Mouse (Mus musculus): ENCODE data around the gene Smim27. TPM values are rescaled to one million over a fixed set of nuclear protein-coding genes. Genes with fewer than 3 reads are reported as not detected.

The Smim27 gene
- total RNA-seq (2017) = 6.8 to 13.1 TPM (median 8.2 TPM) in 3 replicates

DNA sequence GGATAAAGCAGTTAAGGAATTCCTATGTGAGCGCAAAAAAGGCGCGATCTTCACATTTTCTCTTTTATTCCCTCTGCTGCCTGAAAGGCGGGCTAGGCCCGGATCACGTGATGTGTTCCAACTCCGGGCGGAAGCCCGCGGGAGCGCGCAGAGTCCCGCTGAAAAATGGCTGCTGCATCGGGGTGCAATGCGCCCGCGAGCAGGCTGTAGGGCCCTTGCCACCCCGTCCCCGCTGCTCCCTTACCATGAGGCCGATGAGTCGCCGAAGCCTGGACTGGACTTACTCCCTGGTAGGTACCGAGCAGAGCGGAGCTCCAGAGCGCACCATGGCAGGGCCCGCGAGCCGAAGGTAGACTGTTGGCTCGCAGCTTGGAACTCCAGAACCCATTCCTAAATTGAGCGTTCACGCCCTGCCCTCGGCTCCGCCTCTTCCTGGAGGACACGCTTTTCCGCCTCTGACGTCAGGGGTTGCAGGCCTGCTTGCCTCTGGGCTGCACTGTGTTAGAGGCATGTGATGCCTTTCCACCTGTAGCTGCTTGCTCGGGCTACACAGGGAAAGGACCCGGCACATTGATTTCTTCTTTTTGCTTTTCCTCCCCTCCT is at the start of gene Smim27, which contains the start of gene Topors:
TSS of gene Smim27 (plus strand) at position 150 of the 603 bp plus-strand sequence.
TSS of gene Topors (minus strand) at position 421 of the 603 bp plus-strand sequence.
- peak; percentile 91 for ATAC-seq (replicated peaks; ENCODE audit: insufficient number of reproducible peaks, low FRiP score, low TSS enrichment, poor library complexity, severe bottlenecking)

DNA sequence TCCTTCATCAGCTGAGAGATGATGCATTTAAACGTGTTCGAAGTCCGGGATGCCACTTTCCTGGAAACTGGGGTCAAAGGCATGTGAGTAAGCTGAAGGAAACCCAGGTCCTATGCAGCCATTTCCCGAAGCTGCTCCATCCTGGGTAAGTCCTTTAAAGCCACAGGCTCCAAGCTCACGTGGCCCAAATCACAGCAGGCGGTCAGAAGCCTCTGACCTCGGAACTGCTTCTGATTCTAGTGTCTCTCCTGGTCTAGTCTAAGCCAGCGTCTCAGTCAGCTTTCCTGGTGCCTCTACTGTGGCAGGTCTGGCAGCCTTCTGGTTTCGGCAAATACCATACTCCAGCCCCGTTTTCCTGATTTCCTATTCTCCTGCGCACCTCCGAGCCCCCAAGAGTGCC is 48.9 kb upstream of the Smim27 start:
- ATAC-seq (replicated peaks; ENCODE audit: insufficient number of reproducible peaks, low FRiP score, low TSS enrichment, poor library complexity, severe bottlenecking) = no peak

DNA sequence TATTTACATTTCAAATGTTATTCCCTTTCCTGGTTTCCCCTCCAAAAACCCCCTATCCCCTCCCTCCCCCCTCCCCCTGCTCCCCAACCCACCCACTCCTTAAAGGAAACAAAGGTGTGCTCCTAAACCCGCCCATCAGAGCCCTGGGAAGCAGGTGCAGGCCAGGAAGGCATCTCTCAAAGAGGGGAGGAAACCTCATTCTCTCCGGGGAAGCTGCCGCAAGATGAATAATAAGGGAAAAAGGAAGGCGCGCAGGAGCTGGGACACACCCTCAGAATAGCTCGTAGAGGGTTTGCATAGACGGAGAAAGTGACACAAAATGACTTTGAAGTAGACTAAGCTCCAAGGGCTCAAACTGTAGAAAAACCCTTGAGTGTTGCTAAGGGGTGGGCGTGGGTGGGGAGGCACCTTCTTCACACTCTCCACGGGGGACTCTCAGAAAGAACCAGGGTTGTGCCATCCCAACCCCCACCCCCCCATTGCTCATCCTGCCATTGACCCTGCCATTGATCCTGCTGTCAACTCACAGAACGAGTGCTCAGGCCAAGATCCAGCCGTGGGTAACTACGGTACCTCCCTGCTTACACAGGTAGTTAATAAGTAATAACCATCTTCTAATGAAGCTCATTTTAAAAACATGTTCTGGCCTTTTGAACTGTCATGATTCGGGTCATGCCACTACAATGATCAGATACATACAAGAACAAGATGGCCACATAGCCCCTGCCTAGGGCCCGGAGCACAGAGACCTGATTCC is 48.2 kb upstream of the Smim27 start:
- no peak for ATAC-seq (replicated peaks; ENCODE audit: insufficient number of reproducible peaks, low FRiP score, low TSS enrichment, poor library complexity, severe bottlenecking)

DNA sequence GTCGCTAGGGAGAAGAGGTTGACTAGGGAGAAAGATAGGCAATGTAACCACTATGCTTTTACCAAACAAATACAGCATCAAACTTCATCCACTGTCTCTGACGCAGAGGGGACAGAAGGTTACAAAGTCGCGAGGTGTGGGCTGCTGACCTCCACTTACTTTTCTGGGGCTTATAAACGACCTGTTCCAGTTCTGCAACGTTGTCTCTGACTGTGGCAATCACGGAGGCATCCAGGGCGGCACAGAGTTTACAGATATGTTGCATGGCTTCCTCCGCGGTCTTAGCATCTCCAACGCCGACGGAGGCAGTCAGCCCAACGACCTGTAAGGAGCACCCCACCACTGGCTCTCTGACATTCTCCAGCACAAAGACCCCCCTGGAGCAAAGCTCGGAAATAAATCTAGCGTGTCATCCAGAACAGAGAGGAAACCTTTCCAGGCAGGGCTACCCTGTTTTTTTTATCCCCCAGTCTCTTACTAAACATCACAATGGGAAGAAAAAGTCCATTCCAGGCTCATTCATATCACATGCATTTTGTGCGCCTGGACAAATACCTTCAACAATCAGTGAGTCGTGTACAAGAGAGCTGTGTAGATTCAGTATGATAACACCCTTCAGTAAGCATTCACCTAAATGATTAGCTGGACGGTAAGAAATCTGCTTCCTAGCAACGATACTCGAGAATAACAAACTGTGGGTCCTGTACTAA is 47.3 kb upstream of the Smim27 start:
- no peak for ATAC-seq (replicated peaks; ENCODE audit: insufficient number of reproducible peaks, low FRiP score, low TSS enrichment, poor library complexity, severe bottlenecking)

DNA sequence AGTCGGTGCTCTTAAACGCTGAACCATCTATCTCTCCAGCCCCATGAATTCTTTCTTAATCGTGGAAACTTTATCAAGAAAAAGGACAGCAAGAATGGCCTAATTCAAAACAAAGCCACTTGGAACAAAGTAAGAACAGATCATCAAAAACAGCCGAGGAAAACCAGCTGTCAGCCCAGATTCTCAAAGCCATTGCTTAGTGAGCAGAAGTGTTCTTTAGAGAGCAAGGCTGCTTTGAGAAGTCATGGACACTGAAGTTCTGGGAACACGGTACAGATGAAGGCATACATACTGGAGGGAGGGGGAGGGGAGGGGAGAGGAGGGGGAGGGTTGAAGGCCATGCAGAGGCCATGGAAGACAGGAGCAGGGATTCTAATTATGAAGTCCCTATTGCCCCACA is 43.3 kb upstream of the Smim27 start:
- ATAC-seq (replicated peaks; ENCODE audit: insufficient number of reproducible peaks, low FRiP score, low TSS enrichment, poor library complexity, severe bottlenecking) = no peak

DNA sequence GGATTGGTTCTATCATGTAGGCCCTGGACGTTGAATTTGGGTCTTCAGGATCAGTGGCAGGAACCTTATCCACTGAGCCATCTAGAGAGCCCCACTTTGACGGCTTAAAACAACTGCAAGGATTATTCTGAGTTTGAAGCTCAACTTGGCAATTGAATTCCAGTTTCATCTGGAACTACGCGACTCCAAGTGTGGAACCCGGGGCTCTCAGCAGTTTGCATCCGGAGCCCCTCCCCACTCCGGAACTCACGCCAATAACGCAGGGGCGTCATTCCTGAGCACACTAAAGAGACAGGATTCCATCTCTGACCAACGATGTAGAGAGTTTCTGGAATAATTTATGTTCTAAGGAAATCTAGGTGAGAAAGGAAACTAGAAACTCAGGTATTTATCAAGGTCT is 42.2 kb upstream of the Smim27 start:
- no peak for ATAC-seq (replicated peaks; ENCODE audit: insufficient number of reproducible peaks, low FRiP score, low TSS enrichment, poor library complexity, severe bottlenecking)

DNA sequence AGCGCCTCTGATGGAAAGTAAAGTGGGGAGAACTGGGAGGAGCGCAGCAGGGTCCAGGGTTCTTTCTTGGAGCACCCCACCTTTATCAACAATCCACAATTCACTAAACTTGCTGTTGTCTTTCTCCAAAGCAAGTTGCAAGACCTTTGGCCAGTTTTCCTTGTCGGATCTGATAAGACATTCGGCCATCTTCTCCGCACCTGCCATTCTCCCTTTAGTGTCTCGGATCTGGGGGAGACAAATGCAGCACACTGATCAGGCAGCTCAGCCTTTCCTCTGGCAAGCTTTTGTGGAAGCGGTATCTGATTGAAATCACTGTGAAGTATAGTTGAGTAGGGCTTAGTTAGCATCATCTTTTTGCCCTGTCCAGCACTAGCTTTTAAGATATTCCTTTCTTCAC is 41.5 kb upstream of the Smim27 start:
- no peak for ATAC-seq (replicated peaks; ENCODE audit: insufficient number of reproducible peaks, low FRiP score, low TSS enrichment, poor library complexity, severe bottlenecking)

DNA sequence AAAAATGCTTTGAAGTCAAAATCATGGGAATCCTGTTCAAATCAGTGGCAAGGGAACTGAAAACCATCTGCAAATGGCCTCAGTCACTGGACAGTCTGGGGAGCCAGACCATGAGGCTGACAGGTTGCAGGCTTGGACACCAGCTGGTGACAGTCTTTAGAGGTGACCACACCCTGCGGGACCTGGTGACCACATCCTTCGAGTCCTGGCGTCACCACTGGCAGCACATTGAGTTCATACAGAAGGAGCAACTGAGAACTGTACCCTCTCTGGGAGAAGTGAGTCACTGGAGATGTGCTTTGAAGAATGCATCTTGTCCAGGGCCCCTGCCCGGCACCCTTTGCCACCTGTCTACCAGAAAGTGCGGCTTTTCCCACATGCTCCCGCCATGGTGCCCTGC is 39.7 kb upstream of the Smim27 start:
- ATAC-seq (replicated peaks; ENCODE audit: insufficient number of reproducible peaks, low FRiP score, low TSS enrichment, poor library complexity, severe bottlenecking) = peak; percentile 73

DNA sequence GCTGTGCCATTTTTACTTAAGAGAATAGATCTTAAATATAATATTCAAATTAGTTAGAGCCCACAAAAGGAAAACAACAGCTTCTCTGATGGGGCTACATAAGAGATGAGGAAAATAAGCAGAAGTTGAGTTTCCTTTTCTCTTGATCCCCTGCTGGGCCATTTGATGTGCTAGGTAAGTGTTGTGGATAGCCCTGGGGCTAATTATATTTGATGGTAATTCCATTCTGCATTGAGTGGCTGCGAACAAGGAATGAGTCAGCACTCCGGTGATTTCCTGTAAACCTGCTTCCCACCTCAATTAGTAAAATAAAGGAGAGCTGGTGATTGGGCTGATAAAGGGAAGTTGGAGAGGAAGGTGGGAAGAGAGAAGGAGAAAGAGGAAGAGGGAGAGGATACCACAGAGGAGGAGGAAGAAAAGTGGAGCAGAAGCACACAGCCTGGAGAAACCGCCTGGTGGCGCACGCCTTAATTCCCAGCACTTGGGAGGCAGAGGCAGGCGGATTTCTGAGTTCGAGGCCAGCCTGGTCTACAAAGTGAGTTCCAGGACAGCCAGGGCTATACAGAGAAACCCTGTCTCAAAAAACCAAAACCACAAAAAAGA is 36.2 kb upstream of the Smim27 start:
- ATAC-seq (replicated peaks; ENCODE audit: insufficient number of reproducible peaks, low FRiP score, low TSS enrichment, poor library complexity, severe bottlenecking) = no peak

DNA sequence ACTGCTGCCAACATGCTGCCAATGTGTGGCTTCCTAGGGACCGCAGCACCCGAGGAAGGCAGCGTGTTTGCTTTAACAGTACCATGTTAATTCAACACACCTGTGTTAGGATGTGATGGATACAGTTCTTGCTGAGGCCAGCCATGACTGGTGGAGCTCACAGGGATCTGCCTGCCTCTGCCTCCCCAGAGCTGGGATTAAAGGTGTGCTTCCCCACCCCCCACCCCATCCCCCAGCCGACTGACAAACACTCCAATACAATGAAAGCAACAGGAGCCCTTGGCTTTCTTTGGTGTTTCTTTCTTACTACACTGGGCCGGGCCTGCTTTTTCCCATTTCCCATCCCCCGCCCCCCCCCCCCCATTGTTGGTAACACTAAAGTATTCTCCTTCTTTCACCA is 35.1 kb upstream of the Smim27 start:
- no peak for ATAC-seq (replicated peaks; ENCODE audit: insufficient number of reproducible peaks, low FRiP score, low TSS enrichment, poor library complexity, severe bottlenecking)

DNA sequence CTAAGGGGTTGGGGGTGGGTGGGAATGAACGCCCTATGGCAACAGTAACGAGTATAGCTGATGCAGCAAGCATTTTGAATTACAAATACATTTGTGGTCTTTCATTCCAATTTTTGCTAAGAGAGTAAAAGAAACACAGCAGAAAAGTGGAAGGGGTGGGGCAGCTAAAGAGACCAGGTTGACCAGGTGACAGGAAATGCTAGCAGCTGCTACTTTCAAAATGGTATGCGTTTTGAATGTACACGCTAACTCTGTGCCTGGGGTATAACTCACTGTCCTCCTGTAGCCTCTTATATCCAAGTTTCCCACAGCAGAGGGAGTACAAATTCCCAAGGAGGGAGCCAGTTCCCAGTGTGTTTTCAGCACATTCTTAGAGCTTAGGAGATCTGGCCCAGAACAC is 32.5 kb upstream of the Smim27 start:
- ATAC-seq (replicated peaks; ENCODE audit: insufficient number of reproducible peaks, low FRiP score, low TSS enrichment, poor library complexity, severe bottlenecking) = no peak

DNA sequence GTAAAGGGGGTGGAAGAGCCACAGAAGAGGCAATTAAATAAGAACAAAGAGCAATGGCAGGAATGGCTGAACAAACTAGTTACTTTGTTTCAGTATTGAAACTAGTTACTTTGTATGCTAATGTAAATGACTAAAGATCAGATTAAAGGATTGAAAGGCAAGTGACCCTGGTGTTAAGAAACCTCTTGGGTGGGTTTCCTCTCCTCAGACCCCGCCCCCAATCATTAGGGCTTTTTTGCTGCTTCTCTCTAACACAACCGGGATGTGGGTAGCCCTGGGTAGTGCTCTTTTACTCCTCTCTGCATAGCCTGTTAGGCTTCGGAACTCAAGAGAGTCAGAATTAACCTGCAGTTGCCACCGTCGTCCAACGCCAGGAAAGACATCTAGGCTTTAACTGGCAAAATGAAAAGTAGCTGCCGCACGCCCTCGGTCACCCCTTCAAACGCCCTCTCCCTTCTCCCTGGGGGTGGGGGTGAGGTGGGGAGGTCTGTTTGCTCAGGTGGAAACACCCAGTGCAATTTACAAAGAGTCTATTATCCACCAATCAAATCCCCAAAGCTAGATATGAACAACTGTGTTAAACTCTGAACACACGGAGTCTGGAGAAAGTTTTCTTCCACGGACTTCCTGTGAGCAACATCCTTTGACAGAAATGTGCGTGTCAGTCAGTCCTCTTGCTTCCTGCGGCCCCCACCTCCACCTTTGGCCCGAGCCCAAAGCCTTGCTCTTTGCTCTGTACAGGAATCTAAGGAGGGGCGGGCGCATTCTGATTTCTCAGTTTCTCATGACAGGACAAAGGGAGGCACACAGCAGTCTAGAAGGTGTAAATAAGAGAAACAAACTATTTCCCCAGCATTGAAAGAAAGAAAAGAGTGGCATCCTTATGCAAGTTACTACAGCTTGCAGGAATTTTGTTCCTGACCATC is 30.6 kb upstream of the Smim27 start:
- ATAC-seq (replicated peaks; ENCODE audit: insufficient number of reproducible peaks, low FRiP score, low TSS enrichment, poor library complexity, severe bottlenecking) = no peak; the same call in 1 of the 2 replicates

DNA sequence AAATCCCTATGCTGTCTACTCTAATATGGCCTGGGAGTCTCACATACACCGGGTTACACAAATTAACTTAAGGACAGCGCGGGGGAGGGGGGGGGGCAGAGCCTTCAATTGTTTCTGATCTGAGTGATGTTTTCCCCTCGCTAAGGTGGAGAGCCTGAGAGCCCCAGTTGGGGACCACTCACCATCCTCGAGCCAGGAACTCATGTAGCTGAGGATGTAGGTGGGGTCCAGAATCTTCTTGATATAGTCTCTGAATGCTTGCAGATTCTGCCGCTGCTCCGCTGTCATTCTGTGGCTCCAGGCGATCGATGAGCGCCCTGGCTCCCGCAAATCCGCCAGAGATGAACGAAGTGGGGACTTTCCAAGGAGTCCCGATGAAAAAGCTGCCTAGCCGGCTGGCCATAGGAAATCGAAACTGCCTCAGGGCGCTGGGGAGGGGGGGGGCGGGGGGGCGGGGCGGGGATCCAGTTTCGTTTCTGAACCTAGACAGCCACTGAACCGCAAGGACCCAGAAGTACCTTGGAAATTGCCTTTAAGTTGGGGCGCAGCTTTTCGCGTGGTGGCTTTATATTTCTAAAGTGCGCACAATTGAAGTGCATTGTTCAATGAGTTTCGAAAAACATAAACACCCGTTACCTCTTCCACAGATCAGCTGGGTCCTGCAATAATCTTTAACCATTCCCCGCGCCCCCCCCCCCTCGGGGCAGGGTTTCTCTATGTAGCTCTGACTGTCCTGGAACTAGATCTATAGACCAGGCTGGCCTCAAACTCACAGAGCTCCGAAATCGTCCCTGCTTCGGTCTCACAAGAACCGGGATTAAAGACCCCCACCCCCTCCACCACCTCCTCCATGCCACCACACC is 29.7 kb upstream of the Smim27 start, which contains the start of gene Ddx58:
TSS of gene Ddx58 (minus strand) at position 420 of the 863 bp plus-strand sequence.
- ATAC-seq (replicated peaks; ENCODE audit: insufficient number of reproducible peaks, low FRiP score, low TSS enrichment, poor library complexity, severe bottlenecking) = 0 out of 2 replicates have a peak, but pooled peaks have one; percentile 18

DNA sequence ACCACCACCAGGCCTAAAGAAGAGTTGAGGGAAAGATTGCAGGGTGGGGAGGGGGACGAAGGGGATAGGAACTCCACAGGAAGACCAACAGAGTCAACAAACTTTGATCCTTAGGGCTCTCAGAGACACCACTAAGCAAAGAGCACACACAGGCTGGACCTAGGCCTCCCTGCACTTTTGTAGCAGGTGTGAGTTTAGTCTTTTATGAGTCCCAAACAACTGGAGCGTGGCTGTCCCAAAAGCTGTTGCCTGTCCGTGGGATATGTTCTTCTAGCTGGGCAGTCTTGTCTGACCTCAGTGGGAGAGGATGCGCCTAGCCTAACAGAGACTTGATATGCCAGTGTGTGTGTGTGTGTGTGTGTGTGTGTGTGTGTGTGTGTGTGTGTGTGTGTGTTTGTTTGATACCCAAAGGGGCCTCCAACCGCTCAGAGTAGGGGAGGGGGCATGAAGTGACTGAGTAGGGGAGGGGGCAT is 29.1 kb upstream of the Smim27 start:
- ATAC-seq (replicated peaks; ENCODE audit: insufficient number of reproducible peaks, low FRiP score, low TSS enrichment, poor library complexity, severe bottlenecking) = no peak

DNA sequence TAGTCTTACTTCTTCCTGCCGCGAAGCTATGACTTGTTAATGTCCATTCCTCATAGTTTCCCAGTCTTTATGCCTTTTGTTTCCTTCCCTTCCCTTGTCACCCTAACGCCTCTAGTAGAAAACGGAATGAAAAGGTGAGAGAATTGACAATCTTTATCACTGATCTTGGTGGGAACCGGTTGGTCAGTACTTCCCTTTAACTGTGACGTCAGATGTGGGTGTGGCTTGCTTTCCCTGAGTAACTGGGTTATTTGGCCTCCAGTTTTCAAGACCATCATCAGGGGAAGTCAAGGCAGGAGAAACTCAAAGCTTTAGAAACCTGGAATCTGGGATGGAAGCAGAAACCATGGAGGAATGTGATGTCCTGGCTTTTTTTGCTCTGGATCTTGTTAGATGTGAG is 27.5 kb upstream of the Smim27 start:
- no peak for ATAC-seq (replicated peaks; ENCODE audit: insufficient number of reproducible peaks, low FRiP score, low TSS enrichment, poor library complexity, severe bottlenecking)

DNA sequence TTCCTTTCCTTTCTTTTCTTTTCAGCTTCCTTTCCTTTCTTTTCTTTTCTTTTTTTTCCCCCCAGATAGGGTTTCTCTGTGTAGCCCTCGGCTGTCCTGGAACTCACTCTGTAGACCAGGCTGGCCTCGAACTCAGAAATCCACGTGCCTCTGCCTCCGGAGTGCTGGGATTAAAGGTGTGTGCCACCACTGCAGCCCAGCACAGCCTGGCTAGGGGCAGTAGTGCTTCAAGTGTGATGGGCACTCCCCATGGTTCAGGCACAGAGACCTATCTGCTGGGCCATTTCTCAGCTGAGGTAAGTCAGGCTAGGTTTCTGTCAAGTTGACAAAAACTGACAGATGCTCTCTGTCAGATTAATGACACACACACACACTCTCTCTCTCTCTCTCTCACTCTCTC is 26.4 kb upstream of the Smim27 start:
- ATAC-seq (replicated peaks; ENCODE audit: insufficient number of reproducible peaks, low FRiP score, low TSS enrichment, poor library complexity, severe bottlenecking) = no peak

DNA sequence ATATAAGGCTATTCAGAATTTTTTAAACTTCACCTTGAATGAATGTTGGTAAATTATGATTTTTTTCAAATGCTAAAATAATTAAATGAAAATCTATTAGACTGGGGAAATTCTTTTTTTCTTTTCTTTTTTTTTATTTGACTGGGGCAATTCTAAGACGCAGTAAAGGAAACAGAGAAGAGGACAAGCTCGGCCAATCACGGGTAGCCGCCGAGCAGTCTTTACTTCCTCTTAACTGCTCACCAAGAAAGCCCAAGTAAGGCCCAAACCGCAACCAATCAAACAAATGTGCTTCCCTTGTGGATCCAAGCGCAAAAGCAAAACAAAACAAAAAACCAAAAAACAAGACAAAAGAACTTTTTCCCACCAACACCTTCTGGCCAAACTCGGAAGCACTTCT is 25.3 kb upstream of the Smim27 start:
- peak; percentile 89 for ATAC-seq (replicated peaks; ENCODE audit: insufficient number of reproducible peaks, low FRiP score, low TSS enrichment, poor library complexity, severe bottlenecking)
